Mouse (Mus musculus) liver, embryonic 14.5 days (tissue): ENCODE measurements around the gene Tub.

Experiments used
- CTCF ChIP-seq: IDR thresholded peaks from 2 replicates; pipeline ENCODE4 v1.5.1; 2016; ENCODE audit warnings: antibody characterized with exemption, low read depth, control low read depth
- EP300 ChIP-seq: IDR thresholded peaks from 2 replicates; pipeline ENCODE4 v1.6.1; 2016; ENCODE audit warnings: antibody characterized with exemption, low read depth

- no peak for TF ChIP-seq CTCF
- TF ChIP-seq EP300, result no peak
Observed at GRCm38 (mm10) chr7:108950312-108950761, at the start of gene Tub.
